ENCODE assay signal across 8 mouse cellular contexts in the genomic region with DNA sequence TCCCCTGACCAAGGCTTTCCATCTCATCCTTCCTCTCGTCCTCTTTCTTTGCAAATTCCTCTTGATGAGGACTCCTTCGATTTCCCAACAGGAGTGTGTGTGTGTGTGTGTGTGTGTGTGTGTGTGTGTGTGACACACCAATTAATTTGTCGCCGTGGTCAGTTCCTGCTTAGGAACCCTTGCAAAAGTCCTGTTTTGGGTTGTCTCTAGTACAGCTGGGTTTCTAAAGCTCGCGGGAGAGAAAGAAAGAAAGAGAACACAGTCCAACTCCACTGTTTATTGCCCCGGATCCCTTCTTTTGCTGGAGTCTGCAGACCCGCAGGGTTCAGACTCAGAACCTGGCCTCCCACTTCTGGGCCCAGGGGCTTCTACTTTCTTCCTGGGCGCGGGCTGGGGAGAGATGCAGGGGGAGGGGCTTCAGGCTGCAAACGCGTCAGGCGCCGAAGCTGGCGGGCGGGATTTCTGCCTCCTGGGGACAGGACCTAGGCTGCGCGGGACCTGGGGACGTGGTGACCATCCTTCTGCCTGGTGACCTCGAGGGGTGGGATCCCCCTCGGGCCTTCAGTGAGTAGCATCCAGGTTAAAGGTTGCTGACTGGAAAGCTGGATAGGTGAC. TPM values are rescaled to one million over a fixed set of nuclear protein-coding genes. Genes with fewer than 3 reads are reported as not detected.
DNase-seq lines count a peak whose midpoint lies in the region; ATAC-seq lines count a peak whose summit lies in the region.

No protein-coding gene starts in this region.

- H3K4me1 ChIP-seq in forebrain, embryonic 15.5 days, result peaks cover 61% of the 10 kb centered on the region
- H3K4me1 ChIP-seq in hindbrain, embryonic 13.5 days (replicated peaks), result peaks cover 51% of the 10 kb centered on the region
- 0 out of 2 replicates have a peak, but pooled peaks cover 20% of the 10 kb centered on the region for H3K4me1 ChIP-seq in liver, embryonic 12.5 days

- peak; percentile 23 for DNase-seq in ovary, postnatal 14 days (ENCODE audit: low spot score)
- no peak for DNase-seq in ovary, postnatal 10 days (ENCODE audit: low spot score)
- DNase-seq in retina, embryonic 14.5 days (ENCODE audit: low spot score), result peak; percentile 34
- no peak for DNase-seq in right cerebral cortex, postnatal 4 days
- no peak for DNase-seq in spleen, postnatal 36 days (ENCODE audit: low spot score in 2 of 2)

- 2% methylated on average over 21 of the region's 21 CpGs for WGBS in forebrain, embryonic 15.5 days
- WGBS in hindbrain, embryonic 13.5 days, result under 1% methylated on average over 21 of the region's 21 CpGs
- WGBS in liver, embryonic 12.5 days (ENCODE audit: insufficient replicate concordance), result 1% methylated on average over 21 of the region's 21 CpGs

- ATAC-seq in forebrain, embryonic 15.5 days (replicated peaks), result no peak
- no peak for ATAC-seq in hindbrain, embryonic 13.5 days (ENCODE audit: low FRiP score)
- ATAC-seq in liver, embryonic 12.5 days, result no peak

- peak overlapping the region; percentile 19; the same call in 1 of the 2 replicates for H3K9ac ChIP-seq in forebrain, embryonic 15.5 days (replicated peaks)
- peak overlapping the region; percentile 60; the same call in 1 of the 2 replicates for H3K9ac ChIP-seq in hindbrain, embryonic 13.5 days
- peak overlapping the region; percentile 31; the same call in 1 of the 2 replicates for H3K9ac ChIP-seq in liver, embryonic 12.5 days

- H3K4me2 ChIP-seq in forebrain, embryonic 15.5 days (replicated peaks), result peak overlapping the region; percentile 39
- H3K4me2 ChIP-seq in hindbrain, embryonic 13.5 days, result peak overlapping the region; percentile 44
- peak overlapping the region; percentile 67 for H3K4me2 ChIP-seq in liver, embryonic 12.5 days

- no peaks in the 10 kb centered on the region for H3K36me3 ChIP-seq in forebrain, embryonic 15.5 days
- no peaks in the 10 kb centered on the region for H3K36me3 ChIP-seq in hindbrain, embryonic 13.5 days
- no peaks in the 10 kb centered on the region for H3K36me3 ChIP-seq in liver, embryonic 12.5 days

- H3K9me3 ChIP-seq in forebrain, embryonic 15.5 days, result no peaks in the 10 kb centered on the region
- H3K9me3 ChIP-seq in hindbrain, embryonic 13.5 days, result no peaks in the 10 kb centered on the region
- H3K9me3 ChIP-seq in liver, embryonic 12.5 days (replicated peaks), result no peaks in the 10 kb centered on the region

- H3K4me3 ChIP-seq in forebrain, embryonic 15.5 days, result peak overlapping the region; percentile 27
- H3K4me3 ChIP-seq in hindbrain, embryonic 13.5 days, result peak overlapping the region; percentile 35
- H3K4me3 ChIP-seq in liver, embryonic 12.5 days, result peak overlapping the region; percentile 43

- peaks cover 67% of the 10 kb centered on the region for H3K27me3 ChIP-seq in forebrain, embryonic 15.5 days
- H3K27me3 ChIP-seq in hindbrain, embryonic 13.5 days, result peaks cover 76% of the 10 kb centered on the region
- peaks cover 87% of the 10 kb centered on the region for H3K27me3 ChIP-seq in liver, embryonic 12.5 days (replicated peaks)

- H3K27ac ChIP-seq in forebrain, embryonic 15.5 days (replicated peaks), result no peak overlapping the region
- H3K27ac ChIP-seq in hindbrain, embryonic 13.5 days, result no peak overlapping the region; the same call in 1 of the 2 replicates
- no peak overlapping the region for H3K27ac ChIP-seq in liver, embryonic 12.5 days

RNA-seq across cellular contexts. Expression of a gene that starts 2.6 kb away (rescaled TPM):
- polyA plus RNA-seq in forebrain, embryonic 15.5 days (2015; fragmentation: Nextera tagmentation; extraction: Ambion mirVana), result 7.6 and 8.4 TPM in 2 replicates
- 11.3 and 12.4 TPM in 2 replicates for polyA plus RNA-seq in hindbrain, embryonic 13.5 days (2015; fragmentation: Nextera tagmentation; extraction: Ambion mirVana)
- 7.9 and 10.4 TPM in 2 replicates for polyA plus RNA-seq in liver, embryonic 12.5 days (2016; fragmentation: Nextera tagmentation; extraction: Ambion mirVana)

Comparison
In these comparisons a context has a peak if more than half of its experiments do, and no peak if none do; other contexts are left out.
1. DNase-seq: peak in ovary, postnatal 14 days (single experiment) and retina, embryonic 14.5 days (single experiment); none in ovary, postnatal 10 days (single experiment), right cerebral cortex, postnatal 4 days (single experiment) and spleen, postnatal 36 days (0 of 2).
2. Peak in every context shown above with its lines, with median percentiles within 50 percentile points of each other: H3K4me2 ChIP-seq, H3K4me3 ChIP-seq and H3K9ac ChIP-seq.